Mouse (Mus musculus): Measurements from ENCODE around the gene Rprd1b.
A peak's percentile ranks its signal among the peaks of the same experiment; 100 is the strongest.

- TF ChIP-seq CTCF (conservative IDR thresholded peaks at IDR 0.05; ENCODE audit: insufficient read depth, insufficient read length, low read depth, low read length): peak; percentile 76
- no peak for TF ChIP-seq POLR2A (IDR thresholded peaks at IDR 0.05; ENCODE audit: low read depth, low read length)
Measured at GRCm38 (mm10) chr2:158180797-158181196, 152.5 kb downstream of the Rprd1b start.

All from kidney, adult 2 months (tissue).